Mouse (Mus musculus) frontal cortex, adult (tissue): ENCODE data around the gene Tcf7l2.

Experiments used
- ATAC-seq: cut with Nextera tagmentation; 2 replicates; pipeline ENCODE4 v1.9.2; 2017; ENCODE audit warnings: mild to moderate bottlenecking, moderate library complexity, mixed read lengths; ENCODE audit not compliant: low TSS enrichment

Tcf7l2 gene

DNA sequence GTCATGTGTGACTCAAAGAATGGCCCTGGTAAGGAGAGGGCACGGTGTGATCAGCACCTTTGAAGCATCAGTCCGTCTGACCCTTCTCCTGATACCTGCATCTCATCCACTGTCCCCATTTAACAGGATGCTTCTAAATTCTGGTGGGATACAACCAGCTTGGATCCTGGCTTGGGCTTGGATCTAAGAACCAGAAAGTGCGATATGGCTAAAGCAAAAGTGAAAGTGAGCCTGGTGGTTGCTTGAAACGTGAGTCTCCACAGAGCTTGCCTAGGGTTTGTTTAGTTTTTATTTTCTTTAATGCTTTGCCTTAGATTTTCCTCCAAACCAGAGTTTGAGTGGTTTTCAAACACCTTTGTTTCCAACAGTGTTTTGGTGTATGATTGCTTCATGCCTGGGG, 51.4 kb downstream of the Tcf7l2 start:
- ATAC-seq, result no peak

DNA sequence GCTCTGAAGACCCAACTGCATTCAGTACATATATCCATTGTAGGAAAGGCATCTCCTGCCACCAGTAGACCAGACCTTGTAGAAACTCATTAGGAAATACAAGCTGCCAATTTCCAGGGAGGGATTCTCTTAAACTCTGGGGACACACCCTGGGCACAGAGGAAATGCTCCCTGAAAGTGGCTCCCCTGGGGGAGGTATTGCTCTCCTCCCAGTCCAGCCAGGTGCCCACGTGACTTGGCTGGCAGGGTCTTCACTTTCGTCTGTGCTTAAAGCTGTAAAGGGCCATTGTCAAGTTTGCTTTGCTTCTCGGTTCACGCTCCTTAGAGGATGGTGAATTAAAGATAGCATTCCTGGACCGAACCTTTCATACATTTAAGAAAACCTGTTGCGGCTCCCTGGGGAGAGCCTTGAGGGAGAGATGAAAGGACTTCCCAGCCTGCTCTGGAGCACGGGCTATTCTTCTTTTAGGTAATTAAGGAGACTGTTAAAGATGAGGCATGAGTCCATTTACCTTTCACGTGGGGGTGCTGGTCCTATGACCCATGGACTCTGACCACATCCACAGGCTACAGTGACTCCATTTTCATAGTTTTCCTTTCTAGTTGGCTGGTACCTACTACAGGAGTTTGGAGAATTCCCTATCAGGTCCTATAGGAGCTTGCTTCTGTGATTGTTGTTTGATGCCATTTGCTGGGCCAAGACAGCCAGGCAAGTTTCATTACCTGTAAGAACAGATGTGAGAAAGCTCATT, 52.8 kb downstream of the Tcf7l2 start:
- ATAC-seq, result no peak

DNA sequence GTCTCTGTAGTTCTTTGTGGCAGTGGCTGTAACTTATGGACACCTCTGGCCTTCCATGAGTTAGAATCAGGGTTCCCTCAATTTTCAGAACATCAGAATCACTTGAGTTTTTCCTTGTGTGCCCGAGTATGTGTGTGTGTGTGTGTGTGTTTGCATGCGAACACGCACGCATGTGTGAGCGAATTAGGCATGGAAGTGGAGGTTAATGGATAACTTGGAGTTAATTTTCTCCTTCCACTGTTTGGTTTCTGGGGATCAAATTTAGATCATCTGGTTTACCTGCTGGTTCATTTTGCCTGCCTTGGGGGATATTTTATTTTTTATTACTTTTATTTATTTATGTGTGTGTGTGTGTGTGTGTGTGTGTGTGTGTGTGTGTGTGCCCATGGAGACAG, 53.3 kb downstream of the Tcf7l2 start:
- ATAC-seq, result no peak

DNA sequence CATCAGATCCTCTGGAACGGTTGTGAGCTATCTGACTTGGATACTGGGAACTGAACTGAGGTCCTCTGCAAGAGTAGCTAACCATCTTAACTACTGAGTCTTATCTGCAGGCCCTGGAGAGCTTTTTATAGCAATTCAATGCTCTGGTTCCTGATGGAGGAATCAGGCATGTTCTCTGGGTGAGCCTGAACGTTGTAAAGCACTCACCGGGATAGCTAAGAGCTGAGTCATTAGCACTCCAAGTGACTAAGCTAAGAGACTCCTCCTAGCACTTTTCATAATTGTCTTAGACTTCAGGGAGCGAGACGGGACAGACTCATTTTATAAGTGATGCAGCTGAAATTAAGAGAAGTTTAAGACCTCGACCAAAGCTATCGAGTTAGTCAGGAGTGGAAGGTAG, 53.7 kb downstream of the Tcf7l2 start:
- ATAC-seq, result no peak

- ATAC-seq, result no peak
Measured at GRCm38 (mm10) chr19:55797834-55798233, 56.2 kb downstream of the Tcf7l2 start.

DNA sequence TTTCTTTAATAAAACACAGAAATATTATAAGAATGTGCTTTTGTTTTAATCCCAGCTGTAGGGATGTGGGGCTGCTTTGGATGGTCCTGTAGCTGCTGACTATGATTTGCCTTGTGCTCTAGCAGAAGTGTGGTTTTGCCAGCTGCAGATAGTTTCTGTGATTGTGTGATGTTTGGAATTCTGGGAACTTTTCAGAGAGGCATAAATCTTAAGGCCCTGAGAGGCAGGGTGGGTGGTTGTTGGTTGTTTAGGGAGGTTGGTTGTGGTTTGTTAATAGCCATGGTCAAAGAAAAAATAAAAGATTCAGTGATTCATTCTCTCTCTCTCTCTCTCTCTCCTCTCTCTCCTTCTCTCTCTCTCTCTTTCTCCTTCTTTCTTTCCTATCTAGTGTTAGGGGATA, 57.8 kb downstream of the Tcf7l2 start:
- ATAC-seq, result no peak

GRCm38 (mm10) chr19:55800059-55800458, 58.4 kb downstream of the Tcf7l2 start:
- ATAC-seq, result no peak

- ATAC-seq, result no peak
Measured at GRCm38 (mm10) chr19:55803121-55803520, 61.5 kb downstream of the Tcf7l2 start.

- ATAC-seq, result no peak
Measured at GRCm38 (mm10) chr19:55803797-55804196, 62.2 kb downstream of the Tcf7l2 start.

DNA sequence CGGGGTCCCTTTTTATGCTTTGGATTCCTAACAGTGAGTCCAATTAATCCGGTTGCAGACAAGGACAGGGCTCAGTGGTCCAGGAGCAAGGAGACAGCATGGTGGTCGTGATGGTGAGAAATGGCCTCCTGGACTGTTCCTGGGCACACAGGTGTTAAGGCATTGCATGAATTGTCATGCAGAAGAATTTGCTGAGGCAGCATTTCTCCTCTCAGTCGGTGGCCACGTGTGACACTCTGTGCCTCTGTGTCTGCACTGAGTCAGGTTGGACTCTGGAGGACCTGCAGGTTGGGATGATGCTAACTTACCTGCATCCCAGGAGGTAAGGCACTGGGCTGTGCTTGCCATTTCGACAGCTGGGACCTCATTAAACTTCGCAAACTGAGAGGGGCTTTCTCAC, 63.2 kb downstream of the Tcf7l2 start:
- no peak for ATAC-seq

DNA sequence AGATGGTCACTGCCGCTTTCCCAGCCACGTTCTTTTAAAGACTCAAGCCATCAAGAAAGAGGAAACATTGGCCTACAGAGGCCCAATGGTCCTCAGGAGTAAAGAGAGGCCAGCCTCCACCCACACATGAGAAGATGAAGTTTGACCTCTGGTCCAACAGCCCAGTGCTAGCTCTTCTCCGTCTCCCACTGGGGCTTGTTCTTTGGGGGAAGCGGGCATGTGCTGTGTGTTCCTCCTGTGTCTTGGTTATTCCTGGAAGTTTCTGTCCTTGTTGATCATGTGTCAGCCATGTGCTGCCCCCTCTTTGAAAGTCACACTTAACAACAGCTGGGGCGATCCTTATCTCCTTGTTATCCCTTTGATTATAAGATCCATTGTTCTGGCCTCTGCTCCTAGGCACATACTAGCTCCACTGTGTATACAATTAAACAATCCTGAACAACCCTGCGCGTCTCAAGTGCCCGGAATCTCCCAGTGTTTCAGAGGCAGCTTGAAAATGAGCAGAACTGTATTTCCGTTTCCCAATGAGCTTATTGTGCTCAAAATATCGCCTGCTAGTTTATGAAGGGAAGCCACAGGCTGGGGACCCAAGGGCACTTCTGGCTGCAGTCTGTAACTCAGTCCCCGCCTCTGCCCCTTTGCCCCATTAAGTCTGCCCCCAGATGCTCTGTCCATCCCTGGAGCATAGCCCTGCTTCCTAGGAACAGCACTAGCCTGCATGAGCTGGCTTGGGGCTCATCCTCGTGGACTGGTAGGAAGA, 65.0 kb downstream of the Tcf7l2 start:
- no peak for ATAC-seq

DNA sequence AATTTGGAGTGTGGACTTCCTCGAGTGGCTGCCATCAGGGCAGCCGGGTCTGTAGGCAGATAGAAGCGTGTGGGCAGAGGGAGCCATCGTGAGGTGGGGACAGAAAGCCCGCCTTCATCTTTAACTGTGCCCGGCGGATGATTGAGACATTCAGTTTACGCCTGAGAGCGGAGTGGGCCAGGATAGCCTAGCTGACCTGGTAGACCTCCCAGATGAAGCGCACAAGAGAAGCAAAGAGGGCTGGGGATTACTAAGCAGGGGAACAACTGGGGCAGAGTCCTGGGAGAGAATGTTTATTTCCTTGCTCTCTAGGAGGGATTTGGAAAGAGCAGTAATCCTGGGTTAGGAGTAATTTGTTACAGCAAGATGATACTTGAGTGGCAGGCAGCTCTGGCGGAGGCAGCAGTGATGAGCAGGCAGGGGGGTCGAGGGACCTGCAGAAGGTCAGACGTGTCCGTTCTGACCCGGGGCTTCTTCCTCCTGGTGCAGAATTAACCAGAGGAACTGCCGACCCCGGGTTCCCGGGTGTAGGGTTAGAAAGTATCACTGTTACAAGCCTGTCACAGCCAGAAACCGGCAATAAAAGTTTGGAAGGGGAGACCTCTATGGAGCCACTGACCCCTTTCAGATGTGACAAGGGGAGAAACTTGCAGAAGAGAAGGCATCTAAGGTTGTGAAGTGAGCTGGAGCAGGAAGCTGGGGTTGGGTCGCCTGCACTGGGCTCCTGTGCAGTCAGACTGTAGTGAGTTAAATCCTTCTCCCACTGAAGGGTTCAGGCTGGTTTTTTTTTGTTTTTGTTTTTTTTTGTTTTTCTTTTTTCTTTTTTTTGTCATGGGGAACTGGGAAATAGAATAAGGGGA, 65.8 kb downstream of the Tcf7l2 start:
- ATAC-seq, result no peak

DNA sequence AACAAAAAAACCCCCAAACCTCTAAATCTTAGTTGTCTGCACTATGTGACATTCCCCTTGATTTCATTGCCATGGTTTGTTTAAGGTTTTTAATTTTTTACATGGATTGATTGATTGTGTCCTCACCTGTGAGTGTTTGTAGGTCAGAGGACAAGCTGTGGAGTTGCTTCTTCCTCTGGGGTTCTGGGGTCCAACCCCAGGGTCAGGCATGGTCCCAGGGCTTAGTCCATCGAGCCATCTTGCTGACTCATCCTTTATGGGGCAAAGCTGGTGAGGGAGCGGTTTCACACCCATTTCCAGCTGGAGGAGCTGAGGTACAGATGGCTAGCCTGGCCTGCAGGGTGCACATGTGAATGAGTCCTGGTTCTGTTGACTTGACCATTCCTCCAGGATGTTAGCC, 66.7 kb downstream of the Tcf7l2 start:
- no peak for ATAC-seq

GRCm38 (mm10) chr19:55809539-55809938, 67.9 kb downstream of the Tcf7l2 start:
- no peak for ATAC-seq

DNA sequence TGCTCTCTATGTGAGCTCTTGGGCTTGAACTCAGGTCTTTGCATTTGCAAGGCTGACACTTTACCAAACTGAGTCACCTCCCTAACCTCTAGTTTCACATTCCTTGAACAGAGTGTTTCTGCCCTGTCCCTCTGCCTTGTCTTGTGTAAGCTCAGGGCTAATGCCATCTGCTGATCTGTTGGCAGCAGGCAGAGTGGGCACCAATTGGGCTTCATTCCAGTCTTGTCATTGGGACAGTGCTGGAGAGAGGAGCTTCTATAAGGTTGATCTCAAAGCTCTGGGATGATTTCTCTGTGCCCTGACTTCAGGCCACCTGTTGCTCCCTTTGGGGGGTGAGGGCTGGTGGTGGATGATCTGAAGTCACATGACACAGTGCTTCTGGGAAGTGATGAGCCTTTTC, 70.6 kb downstream of the Tcf7l2 start:
- no peak for ATAC-seq

- no peak for ATAC-seq
Measured at GRCm38 (mm10) chr19:55815010-55815790, 73.6 kb downstream of the Tcf7l2 start.

GRCm38 (mm10) chr19:55816974-55817373, 75.4 kb downstream of the Tcf7l2 start:
- no peak for ATAC-seq

DNA sequence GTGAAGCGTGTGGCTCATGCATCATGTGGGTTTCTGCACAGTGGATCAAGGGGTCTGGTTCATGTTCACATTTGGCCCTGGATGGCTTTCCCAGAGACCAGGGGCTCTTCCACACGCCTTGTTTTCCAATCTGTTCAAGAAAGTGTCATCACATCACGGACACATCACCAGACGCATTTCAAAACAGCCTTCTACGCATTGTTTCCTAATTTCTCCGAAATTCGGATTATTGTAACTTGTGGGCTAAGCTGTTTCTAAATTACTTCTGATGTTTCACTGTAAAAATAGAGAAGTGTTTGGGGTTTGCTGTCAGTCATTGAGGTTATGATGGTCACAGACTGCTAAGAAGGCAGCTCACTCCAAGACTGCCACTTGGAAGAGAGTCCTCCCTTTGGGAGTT, 78.6 kb downstream of the Tcf7l2 start:
- ATAC-seq, result no peak

DNA sequence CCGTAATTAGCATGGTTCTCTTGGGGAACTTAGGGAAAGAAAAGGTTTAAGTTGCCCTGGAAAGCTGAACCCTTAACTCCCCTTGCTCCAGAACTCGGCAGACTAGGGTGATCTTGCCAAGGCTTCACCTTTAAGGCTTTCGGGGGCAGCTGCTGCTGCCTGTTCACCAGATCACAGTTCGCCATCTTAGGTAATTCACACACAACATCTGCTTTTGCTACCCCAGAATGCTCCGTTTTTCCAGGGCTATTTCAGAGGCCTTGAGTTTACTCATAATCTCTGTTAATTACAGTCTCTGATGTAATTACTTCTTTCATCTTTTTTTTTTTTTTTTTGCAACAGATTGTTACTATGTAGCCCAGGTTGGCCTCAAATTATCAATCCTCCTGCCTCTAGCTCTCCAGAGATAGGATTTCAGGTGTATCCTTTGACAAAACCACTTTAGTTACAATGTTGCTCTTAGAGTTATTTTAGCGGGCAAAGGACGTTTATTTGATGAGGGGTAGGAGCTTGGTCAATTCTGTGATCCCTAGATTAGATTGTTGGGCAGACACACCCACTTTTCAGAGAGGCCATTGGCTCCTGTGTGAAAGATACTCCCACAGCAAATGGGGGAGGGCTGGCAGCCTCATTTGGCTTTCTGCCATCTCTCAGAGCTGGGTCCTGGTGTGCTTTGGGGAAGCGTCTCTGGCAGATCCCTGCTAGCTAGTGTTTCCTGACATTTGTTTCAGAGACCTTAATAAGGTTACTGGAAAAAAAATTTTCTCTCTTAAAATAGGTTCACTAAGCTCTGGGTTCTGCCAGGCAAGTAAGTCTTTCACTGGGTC, 83.6 kb downstream of the Tcf7l2 start:
- ATAC-seq, result no peak

- ATAC-seq, result no peak
Measured at GRCm38 (mm10) chr19:55825951-55826507, 84.4 kb downstream of the Tcf7l2 start.
